Mouse (Mus musculus): ENCODE data around the gene Myo3b.
"Not testable (repeated sequence)": the region's sequence is repeated elsewhere in the genome, so short reads cannot be mapped to it uniquely, and the experiment has no call there.

Myo3b gene

GRCm38 (mm10) chr2:70201796-70202555 lies 163.1 kb downstream of the Myo3b start:
- DNase-seq (ENCODE audit: low spot score): no peak

- no peak for DNase-seq (ENCODE audit: low spot score)
These were observed 163.7 kb downstream of the Myo3b start for GRCm38 (mm10) chr2:70202578-70203167.

GRCm38 (mm10) chr2:70208411-70208810 lies 169.5 kb downstream of the Myo3b start:
- DNase-seq (ENCODE audit: low spot score): no peak

GRCm38 (mm10) chr2:70209790-70210189 lies 170.9 kb downstream of the Myo3b start:
- no peak for DNase-seq (ENCODE audit: low spot score)

GRCm38 (mm10) chr2:70210427-70211332 lies 171.8 kb downstream of the Myo3b start:
- no peak for DNase-seq (ENCODE audit: low spot score)

- no peak for DNase-seq (ENCODE audit: low spot score)
These were observed 175.5 kb downstream of the Myo3b start for GRCm38 (mm10) chr2:70214401-70214800.

GRCm38 (mm10) chr2:70217800-70218199 lies 178.9 kb downstream of the Myo3b start:
- DNase-seq (ENCODE audit: low spot score): no peak

- DNase-seq (ENCODE audit: low spot score): no peak
These were observed 179.5 kb downstream of the Myo3b start for GRCm38 (mm10) chr2:70218469-70218868.

GRCm38 (mm10) chr2:70226679-70227078 lies 187.8 kb downstream of the Myo3b start:
- DNase-seq (ENCODE audit: low spot score): no peak

- not testable (repeated sequence) for DNase-seq (ENCODE audit: low spot score)
These were observed 195.5 kb downstream of the Myo3b start for GRCm38 (mm10) chr2:70234450-70234849.

- DNase-seq (ENCODE audit: low spot score): no peak
These were observed 207.1 kb downstream of the Myo3b start for GRCm38 (mm10) chr2:70245981-70246380.

GRCm38 (mm10) chr2:70248616-70249015 lies 209.7 kb downstream of the Myo3b start:
- DNase-seq (ENCODE audit: low spot score): no peak

- DNase-seq (ENCODE audit: low spot score): no peak
These were observed 210.9 kb downstream of the Myo3b start for GRCm38 (mm10) chr2:70249872-70250271.

- DNase-seq (ENCODE audit: low spot score): no peak
These were observed 212.3 kb downstream of the Myo3b start for GRCm38 (mm10) chr2:70251256-70251655.

- DNase-seq (ENCODE audit: low spot score): no peak
These were observed 220.6 kb downstream of the Myo3b start for GRCm38 (mm10) chr2:70259357-70260000.

GRCm38 (mm10) chr2:70260646-70261195 lies 221.8 kb downstream of the Myo3b start:
- no peak for DNase-seq (ENCODE audit: low spot score)

- DNase-seq (ENCODE audit: low spot score): no peak
These were observed 223.0 kb downstream of the Myo3b start for GRCm38 (mm10) chr2:70261703-70262564.

GRCm38 (mm10) chr2:70262565-70263082 lies 223.7 kb downstream of the Myo3b start:
- DNase-seq (ENCODE audit: low spot score): no peak

GRCm38 (mm10) chr2:70278425-70279277 lies 239.7 kb downstream of the Myo3b start:
- DNase-seq (ENCODE audit: low spot score): no peak

GRCm38 (mm10) chr2:70284109-70284508 lies 245.2 kb downstream of the Myo3b start:
- no peak for DNase-seq (ENCODE audit: low spot score)

Measured in urinary bladder, postnatal 10 days (tissue).